Mouse (Mus musculus) cerebellum, postnatal 36 days (tissue): Measurements from ENCODE around the gene Rab36.

Experiments
- DNase-seq, 2 experiments: peaks; one replicate each; pipeline ENCODE4 v3.0.0; 2021 to 2022; ENCODE audit warnings: mixed read lengths in 2 of 2

The Rab36 gene

GRCm38 (mm10) chr10:75075665-75076064 is 38.8 kb downstream of the Rab36 start:
- no peak for DNase-seq

GRCm38 (mm10) chr10:75078174-75079128 is 41.6 kb downstream of the Rab36 start:
- no peak for DNase-seq

- DNase-seq: no peak
Measured at GRCm38 (mm10) chr10:75085330-75085729, 48.5 kb downstream of the Rab36 start.

GRCm38 (mm10) chr10:75088471-75088870 is 51.6 kb downstream of the Rab36 start:
- no peak for DNase-seq

DNA sequence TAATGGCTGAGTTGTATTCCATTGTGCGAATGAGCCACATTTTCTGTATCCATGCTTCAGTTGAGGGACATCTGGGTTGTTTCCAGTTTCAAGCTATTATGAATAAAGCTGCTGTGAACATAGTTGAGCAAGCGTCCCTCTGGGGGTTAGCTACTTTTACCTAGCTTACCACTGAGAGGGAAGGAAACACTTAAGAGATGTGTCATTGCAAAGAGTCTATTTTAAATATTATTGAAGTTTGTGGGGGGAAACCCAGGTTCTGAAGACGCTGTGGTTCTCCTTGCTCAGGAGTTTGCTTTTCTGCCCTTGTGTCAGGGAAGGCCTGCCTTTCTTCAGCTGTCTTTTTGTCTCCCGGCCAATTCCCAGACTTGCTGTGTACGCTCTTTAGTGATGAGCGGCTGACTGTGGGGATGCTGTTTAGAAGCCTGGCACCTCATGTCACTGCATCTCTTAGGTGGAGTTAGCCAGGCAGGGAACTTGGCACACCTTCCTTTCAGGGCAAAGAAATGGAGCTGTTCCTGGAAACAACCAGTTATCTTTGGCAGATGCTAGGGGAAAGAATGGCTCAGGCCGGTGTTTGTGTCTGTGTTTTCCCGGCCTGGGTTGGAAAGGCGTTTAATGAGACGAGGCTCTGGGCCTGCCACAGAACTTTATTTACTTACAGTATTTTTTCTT is 54.8 kb downstream of the Rab36 start:
- peak; percentile 51 to 62 for DNase-seq

GRCm38 (mm10) chr10:75093252-75093987 is 56.6 kb downstream of the Rab36 start:
- DNase-seq: no peak

DNA sequence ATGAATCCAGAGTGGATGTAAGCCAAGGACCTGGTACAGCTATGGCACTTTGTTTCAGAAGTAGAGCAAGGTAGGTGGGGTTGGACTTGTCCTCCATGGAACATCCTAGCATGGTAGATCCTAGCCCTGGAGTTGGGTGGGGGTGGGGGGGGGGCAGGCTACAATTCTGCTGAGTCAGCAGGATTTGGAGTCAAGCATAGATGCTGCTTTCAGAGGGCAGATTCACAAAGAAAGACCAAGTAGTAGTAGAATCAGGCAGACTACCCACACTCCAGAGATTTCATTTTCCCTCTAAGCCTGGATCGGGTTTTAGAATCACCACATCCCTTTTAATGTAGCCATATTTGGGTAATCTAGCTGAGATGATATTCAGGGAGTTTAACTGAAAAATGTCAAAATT is 57.5 kb downstream of the Rab36 start:
- DNase-seq: no peak

- no peak for DNase-seq
Measured at GRCm38 (mm10) chr10:75095216-75095615, 58.4 kb downstream of the Rab36 start.

- no peak for DNase-seq
Measured at GRCm38 (mm10) chr10:75098446-75099183, 61.8 kb downstream of the Rab36 start.

GRCm38 (mm10) chr10:75100298-75100697 is 63.4 kb downstream of the Rab36 start:
- DNase-seq: no peak

GRCm38 (mm10) chr10:75103502-75103901 is 66.6 kb downstream of the Rab36 start:
- no peak for DNase-seq
